Mouse (Mus musculus) cerebellum, adult 2 months (tissue): ENCODE data around the gene Batf3. TPM values are rescaled to one million over a fixed set of nuclear protein-coding genes. Genes with fewer than 3 reads are reported as not detected.

ENCODE experiments used
- DNase-seq, 2 experiments: peaks; one replicate each; pipeline ENCODE4 v3.0.0; 2021
- H3K27ac ChIP-seq: fragments of 200-500 bp; 2 replicates; pipeline ENCODE4 v1.5.1; 2012; ENCODE audit warnings: low read length, control low read depth, inconsistent platforms; ENCODE audit not compliant: insufficient read depth
- H3K27me3 ChIP-seq: fragments of 200-500 bp; 2 replicates; pipeline ENCODE4 v1.6.1; 2012; ENCODE audit warnings: inconsistent platforms, mild to moderate bottlenecking, low read length, moderate library complexity; ENCODE audit not compliant: control insufficient read depth, insufficient read depth
- H3K4me1 ChIP-seq: fragments of 200-500 bp; 2 replicates; pipeline ENCODE4 v1.6.1; 2011; ENCODE audit warnings: low read length; ENCODE audit not compliant: control insufficient read depth, insufficient read depth
- H3K4me3 ChIP-seq: fragments of 200-500 bp; replicated peaks from 2 replicates; pipeline ENCODE3; 2011; ENCODE audit warnings: mild to moderate bottlenecking, low read depth, low read length, control low read depth; ENCODE audit not compliant: insufficient read depth
- CTCF ChIP-seq: fragments of 200-500 bp; IDR thresholded peaks from 2 replicates; pipeline ENCODE4 v1.5.1; 2011; ENCODE audit warnings: low read depth, mild to moderate bottlenecking, control low read depth, low read length, moderate library complexity, borderline replicate concordance; ENCODE audit not compliant: insufficient read depth
- POLR2A ChIP-seq: fragments of 200-500 bp; IDR thresholded peaks from 2 replicates; pipeline ENCODE4 v1.6.1; 2011; ENCODE audit warnings: low read length, control low read depth, borderline replicate concordance; ENCODE audit not compliant: insufficient read depth
- WGBS: fragments of 180-500 bp; shearing (Covaris S2); methylation state at CpG from one replicate; pipeline ENCODE4 v1.1.7; 2018; 5-methylcytosine and 5-hydroxymethylcytosine counted together
- polyA plus RNA-seq: library from polyadenylated mRNA; depleted of rRNA; stranded (reverse); fragments of >200 nt; gene quantifications from 2 replicates; pipeline ENCODE4 v1.2.3, GENCODE M21; 2012

Gene Batf3
- polyA plus RNA-seq, 1 experiment: 0.85 TPM

DNA sequence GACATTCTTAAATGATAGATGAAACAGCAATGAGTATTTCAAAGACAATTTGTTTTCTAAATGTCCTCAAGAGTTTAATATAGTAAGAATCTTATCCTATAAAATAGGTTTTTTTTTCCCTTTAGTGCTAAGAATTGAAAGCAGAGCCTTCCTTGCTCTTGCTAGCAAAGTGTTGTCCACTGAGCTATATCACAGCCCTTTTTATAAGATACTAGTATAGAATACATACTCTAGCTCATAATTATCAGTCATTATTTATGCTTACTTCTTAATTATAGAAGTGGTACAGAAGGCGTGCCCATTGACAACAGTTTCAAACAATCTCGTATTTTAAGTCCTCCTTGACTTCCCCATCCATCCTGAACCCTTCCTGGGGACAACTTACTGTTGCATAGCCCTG, 33.1 kb upstream of the Batf3 start:
- H3K4me1 ChIP-seq: no peaks in the 10 kb centered on the region; the same call in 1 of the 2 replicates
- H3K4me3 ChIP-seq: no peak overlapping the region
- 88% methylated on average over 2 of the region's 2 CpGs for WGBS
- H3K27ac ChIP-seq: no peak overlapping the region
- no peak for TF ChIP-seq CTCF
- no peak for TF ChIP-seq POLR2A
- DNase-seq: no peak
- no peaks in the 10 kb centered on the region for H3K27me3 ChIP-seq

DNA sequence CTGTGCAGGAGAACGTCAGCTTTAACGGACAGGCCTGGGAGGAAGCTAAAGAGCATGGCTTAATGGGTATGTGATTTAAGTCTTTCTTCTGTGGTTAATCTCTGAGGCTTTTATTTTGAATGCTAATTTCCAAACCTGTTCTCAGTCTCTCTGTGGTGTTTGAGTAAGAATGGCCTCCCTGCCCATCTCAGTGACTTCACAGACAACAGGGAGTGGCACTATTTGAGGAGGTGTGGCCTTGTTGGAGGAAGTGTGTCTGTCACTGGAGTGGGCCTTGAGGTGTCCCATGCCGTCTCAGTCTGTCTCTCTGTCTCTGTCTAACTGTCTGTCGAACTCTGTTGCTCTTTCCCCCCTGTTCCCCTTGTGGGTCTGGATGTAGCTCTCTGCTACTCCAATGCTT, 32.5 kb upstream of the Batf3 start:
- no peak for DNase-seq
- WGBS: 85% methylated on average over 4 of the region's 4 CpGs
- Histone ChIP-seq H3K27me3 (no peaks in the 10 kb centered on the region), H3K27ac (no peak overlapping the region), H3K4me1 (no peaks in the 10 kb centered on the region; the same call in 1 of the 2 replicates), H3K4me3 (no peak overlapping the region)
- TF ChIP-seq POLR2A (no peak), CTCF (no peak)

DNA sequence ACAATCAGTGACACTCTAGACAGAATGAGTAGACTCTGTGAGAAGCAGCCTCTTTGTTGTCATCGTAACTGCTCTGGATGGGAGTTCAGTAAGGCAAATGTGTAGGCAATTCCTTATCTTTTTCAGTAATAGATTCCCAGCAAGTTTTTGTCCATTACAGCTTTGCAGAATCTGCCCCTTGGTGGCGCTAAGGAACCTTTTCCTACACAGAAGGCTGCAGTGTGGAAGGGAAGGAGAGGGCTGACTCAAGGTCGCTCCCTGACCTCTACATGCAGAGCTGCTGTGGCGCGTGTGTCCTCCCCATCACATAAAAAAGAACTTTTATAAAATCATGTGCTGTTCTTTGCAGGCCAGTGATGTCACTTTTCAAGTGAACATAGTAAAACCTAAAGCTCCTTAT, 29.3 kb upstream of the Batf3 start:
- WGBS: 75% methylated on average over 5 of the region's 5 CpGs
- TF ChIP-seq CTCF (no peak), POLR2A (no peak)

DNA sequence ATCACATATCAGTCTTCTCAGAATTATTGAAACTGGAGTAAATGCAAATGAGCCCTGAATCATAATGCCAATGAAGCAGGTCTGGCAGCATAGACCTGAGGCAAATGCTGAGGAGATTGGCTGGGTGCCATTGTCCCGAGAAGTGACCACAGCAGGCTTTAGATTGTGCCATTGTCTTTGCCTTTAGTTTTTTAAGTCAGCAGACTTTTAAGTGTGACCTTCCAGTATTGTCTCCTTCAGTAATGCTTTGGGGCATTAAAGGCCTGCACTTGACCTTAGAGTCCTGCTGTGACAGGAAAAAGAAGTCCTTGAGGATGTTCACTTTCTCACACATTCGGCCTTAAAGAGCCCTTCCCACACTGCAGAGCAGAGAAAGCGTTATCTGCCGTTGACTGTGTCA, 27.4 kb upstream of the Batf3 start:
- TF ChIP-seq CTCF (no peak), POLR2A (no peak)
- no peaks in the 10 kb centered on the region for H3K4me1 ChIP-seq
- H3K27ac ChIP-seq: no peak overlapping the region
- no peak overlapping the region for H3K4me3 ChIP-seq
- DNase-seq: no peak
- H3K27me3 ChIP-seq: no peaks in the 10 kb centered on the region
- 75% methylated on average over 4 of the region's 4 CpGs for WGBS

More for the DNA sequence above, 29.3 kb upstream of the Batf3 start:
- Histone ChIP-seq H3K27ac (no peak overlapping the region), H3K4me3 (no peak overlapping the region), H3K27me3 (no peaks in the 10 kb centered on the region), H3K4me1 (no peaks in the 10 kb centered on the region)
- DNase-seq: no peak

DNA sequence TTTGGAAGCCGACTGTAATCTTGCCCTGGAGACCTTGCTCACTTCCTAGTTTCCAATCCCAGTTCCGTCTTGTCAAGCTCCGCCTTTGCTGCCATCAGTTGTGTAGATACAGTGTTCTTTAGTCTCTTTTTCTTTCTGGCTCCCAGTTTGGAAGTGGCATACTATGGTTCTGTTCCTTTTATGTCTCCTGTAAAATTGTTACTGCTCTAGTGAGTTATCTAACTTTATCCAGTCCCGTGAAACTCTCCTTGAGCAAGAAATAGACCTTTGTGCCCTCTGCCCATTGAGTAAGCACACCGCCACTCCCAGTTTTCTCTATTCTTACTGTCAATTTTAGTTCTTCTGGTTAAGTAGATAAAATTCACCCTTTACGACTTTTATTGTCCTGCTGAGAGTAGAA, 26.0 kb upstream of the Batf3 start:
- TF ChIP-seq POLR2A: no peak
- TF ChIP-seq CTCF: no peak
- Histone ChIP-seq H3K4me3 (no peak overlapping the region), H3K27ac (no peak overlapping the region), H3K4me1 (no peaks in the 10 kb centered on the region), H3K27me3 (no peaks in the 10 kb centered on the region)
- no peak for DNase-seq
- WGBS: 89% methylated on average over 6 of the region's 6 CpGs

DNA sequence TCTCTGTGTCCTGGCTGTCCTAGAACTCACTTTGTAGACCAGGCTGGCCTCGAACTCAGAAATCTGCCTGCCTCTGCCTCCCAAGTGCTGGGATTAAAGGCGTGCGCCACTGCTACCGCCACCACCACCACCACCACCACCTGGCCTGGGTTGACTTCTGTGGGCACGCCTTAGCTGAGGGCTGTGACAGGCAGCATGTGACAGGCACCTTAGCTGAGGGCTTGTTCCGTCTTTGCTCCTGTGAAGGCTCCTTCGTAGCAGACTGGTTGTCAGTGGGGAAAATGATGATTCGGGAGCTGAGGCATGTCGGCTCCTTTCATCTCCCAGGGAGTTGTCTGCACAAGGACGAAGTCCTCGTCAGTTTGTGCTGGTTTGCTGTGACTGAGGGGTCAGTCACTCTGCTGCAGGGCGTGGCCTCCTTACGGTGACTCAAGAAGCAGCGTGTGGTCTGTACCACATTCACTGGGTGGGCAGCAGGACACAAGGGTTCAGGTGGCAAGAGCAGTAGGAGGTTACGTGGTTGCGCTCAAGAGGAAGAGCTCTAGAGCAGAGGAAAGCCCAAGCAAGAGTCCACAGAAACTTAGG, 25.2 kb upstream of the Batf3 start:
- Histone ChIP-seq H3K27ac (no peak overlapping the region), H3K27me3 (no peaks in the 10 kb centered on the region), H3K4me1 (no peaks in the 10 kb centered on the region), H3K4me3 (no peak overlapping the region)
- TF ChIP-seq POLR2A (no peak), CTCF (no peak)
- 88% methylated on average over 16 of the region's 16 CpGs for WGBS
- no peak for DNase-seq

DNA sequence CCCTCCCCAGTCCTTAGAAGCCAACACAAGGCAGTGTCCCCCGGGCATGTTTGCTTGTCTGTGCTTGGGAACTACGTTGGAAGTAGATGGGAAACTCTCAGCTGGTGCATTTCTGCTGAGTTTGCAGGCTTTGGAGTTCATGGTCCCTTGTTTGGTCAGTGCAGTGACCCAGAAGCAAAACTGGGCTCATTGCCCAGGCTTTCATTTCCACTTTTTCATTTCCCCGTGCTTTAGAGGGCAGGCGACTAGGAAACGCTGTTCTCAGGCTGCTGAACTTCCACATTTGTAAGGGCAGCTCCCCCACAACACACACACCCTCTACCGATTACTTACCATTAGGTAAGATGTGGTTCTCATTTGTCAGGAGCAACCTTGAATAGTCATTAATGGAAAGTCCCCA, 24.6 kb upstream of the Batf3 start:
- DNase-seq: no peak
- Histone ChIP-seq H3K4me3 (no peak overlapping the region), H3K4me1 (no peaks in the 10 kb centered on the region), H3K27me3 (no peaks in the 10 kb centered on the region), H3K27ac (no peak overlapping the region)
- TF ChIP-seq CTCF: no peak
- TF ChIP-seq POLR2A: no peak
- WGBS: 38% methylated on average over 6 of the region's 6 CpGs

DNA sequence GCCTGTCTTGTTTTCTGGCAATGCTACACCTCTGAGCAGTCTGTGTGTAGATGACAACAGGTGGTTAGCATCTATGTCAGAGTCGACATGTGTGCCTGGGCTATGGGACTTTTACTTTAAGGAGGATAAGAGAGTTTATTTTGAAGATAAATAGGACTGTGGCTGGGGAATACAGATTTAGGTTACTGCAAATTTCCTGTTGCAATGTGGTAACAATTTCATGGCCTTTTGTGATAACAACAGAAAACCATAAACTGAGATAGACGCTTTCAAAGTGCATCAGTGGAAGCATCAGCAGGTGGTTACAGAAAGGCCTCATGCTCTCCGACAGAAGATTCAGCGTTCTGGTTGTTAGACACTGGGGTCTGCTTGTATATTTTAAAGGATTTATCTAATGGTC, 24.2 kb upstream of the Batf3 start:
- Histone ChIP-seq H3K4me3 (no peak overlapping the region), H3K4me1 (no peaks in the 10 kb centered on the region), H3K27me3 (no peaks in the 10 kb centered on the region), H3K27ac (no peak overlapping the region)
- DNase-seq: no peak
- no peak for TF ChIP-seq POLR2A
- no peak for TF ChIP-seq CTCF
- 82% methylated on average over 4 of the region's 4 CpGs for WGBS
